Mouse (Mus musculus) CH12F3 (cell line): ENCODE results near the gene Grk5.
"Not testable (repeated sequence)": the region's sequence is repeated elsewhere in the genome, so short reads cannot be mapped to it uniquely, and the experiment has no call there.

ENCODE experiments used
- in situ Hi-C: fragments of 300-500 bp; cut with MboI; formaldehyde crosslinking; loops from 2 replicates; pipeline ENCODE4 v1.14.3; 2020; ENCODE audit warnings: low sequenced_read_pairs

The Grk5 gene

GRCm38 (mm10) chr19:60889714-60890315 is at the start of gene Grk5:
Grk5 (plus strand) TSS chr19:60889749.
- in situ Hi-C loops: no loop called here

GRCm38 (mm10) chr19:60843324-60843723 is 46.2 kb upstream of the Grk5 start:
- in situ Hi-C loops: no loop called here

GRCm38 (mm10) chr19:60845731-60846130 is 43.8 kb upstream of the Grk5 start:
- in situ Hi-C loops: no loop called here

- in situ Hi-C loops: no loop called here
These were observed 28.5 kb upstream of the Grk5 start, which contains the start of gene Sfxn4 for GRCm38 (mm10) chr19:60860868-60861700. Sfxn4 (minus strand) TSS chr19:60861479.

- in situ Hi-C loops: not testable (repeated sequence)
These were observed 23.4 kb upstream of the Grk5 start for GRCm38 (mm10) chr19:60866169-60866568.

GRCm38 (mm10) chr19:60870489-60870888 is 19.1 kb upstream of the Grk5 start:
- in situ Hi-C loops: no loop called here

GRCm38 (mm10) chr19:60871366-60871765 is 18.2 kb upstream of the Grk5 start:
- in situ Hi-C loops: no loop called here

GRCm38 (mm10) chr19:60872272-60872671 is 17.3 kb upstream of the Grk5 start:
- in situ Hi-C loops: no loop called here

GRCm38 (mm10) chr19:60873501-60873900 is 16.0 kb upstream of the Grk5 start:
- in situ Hi-C loops: no loop called here

GRCm38 (mm10) chr19:60874064-60874694 is 15.4 kb upstream of the Grk5 start, which contains the start of gene Prdx3:
Prdx3 (minus strand) TSS chr19:60874556.
- in situ Hi-C loops: no loop called here

- in situ Hi-C loops: no loop called here
These were observed 6.4 kb upstream of the Grk5 start for GRCm38 (mm10) chr19:60883129-60883528.

- in situ Hi-C loops: no loop called here
These were observed 1.9 kb upstream of the Grk5 start for GRCm38 (mm10) chr19:60887637-60888036.

GRCm38 (mm10) chr19:60889101-60889713 is 342 bp upstream of the Grk5 start:
- in situ Hi-C loops: no loop called here

- in situ Hi-C loops: no loop called here
These were observed 1.0 kb downstream of the Grk5 start for GRCm38 (mm10) chr19:60890391-60891122.

- in situ Hi-C loops: no loop called here
These were observed 1.5 kb downstream of the Grk5 start for GRCm38 (mm10) chr19:60891123-60891470.

- in situ Hi-C loops: no loop called here
These were observed 2.5 kb downstream of the Grk5 start for GRCm38 (mm10) chr19:60891934-60892547.

GRCm38 (mm10) chr19:60895251-60895880 is 5.8 kb downstream of the Grk5 start:
- in situ Hi-C loops: no loop called here

- in situ Hi-C loops: no loop called here
These were observed 13.6 kb downstream of the Grk5 start for GRCm38 (mm10) chr19:60903139-60903538.

- in situ Hi-C loops: no loop called here
These were observed 14.4 kb downstream of the Grk5 start for GRCm38 (mm10) chr19:60903971-60904370.

- in situ Hi-C loops: no loop called here
These were observed 15.9 kb downstream of the Grk5 start for GRCm38 (mm10) chr19:60905477-60905876.
